Mouse (Mus musculus): Measurements from ENCODE around the gene Cstb.
"Not testable (repeated sequence)": the region's sequence is repeated elsewhere in the genome, so short reads cannot be mapped to it uniquely, and the experiment has no call there.

Gene Cstb

GRCm38 (mm10) chr10:78425181-78426041 lies at the start of gene Cstb:
Gene Cstb (plus strand): TSS chr10:78425669.
- DNase-seq (ENCODE audit: low spot score) = peak; percentile 81

- no peak for DNase-seq (ENCODE audit: low spot score)
Observed at GRCm38 (mm10) chr10:78378516-78378915, 47.0 kb upstream of the Cstb start.

DNA sequence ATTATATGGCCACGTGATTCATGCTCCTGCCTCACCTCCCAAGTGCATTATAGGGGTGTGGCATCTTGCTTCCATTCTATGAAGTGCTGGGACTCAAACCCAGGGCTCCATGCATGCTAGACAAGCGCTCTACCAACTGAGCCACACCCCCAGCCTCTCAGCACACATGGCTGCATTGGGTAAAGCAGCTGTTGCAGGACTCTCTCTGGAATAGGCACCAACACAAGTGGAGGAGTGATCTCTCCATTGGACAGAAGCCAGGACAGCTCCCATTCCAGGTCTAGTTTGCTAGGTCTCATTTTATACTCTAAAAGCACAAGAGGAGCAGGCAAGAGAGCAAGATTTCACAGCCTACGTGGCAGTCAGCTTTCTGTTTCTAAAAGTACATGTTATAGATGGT lies 41.9 kb upstream of the Cstb start:
- no peak for DNase-seq (ENCODE audit: low spot score)

DNA sequence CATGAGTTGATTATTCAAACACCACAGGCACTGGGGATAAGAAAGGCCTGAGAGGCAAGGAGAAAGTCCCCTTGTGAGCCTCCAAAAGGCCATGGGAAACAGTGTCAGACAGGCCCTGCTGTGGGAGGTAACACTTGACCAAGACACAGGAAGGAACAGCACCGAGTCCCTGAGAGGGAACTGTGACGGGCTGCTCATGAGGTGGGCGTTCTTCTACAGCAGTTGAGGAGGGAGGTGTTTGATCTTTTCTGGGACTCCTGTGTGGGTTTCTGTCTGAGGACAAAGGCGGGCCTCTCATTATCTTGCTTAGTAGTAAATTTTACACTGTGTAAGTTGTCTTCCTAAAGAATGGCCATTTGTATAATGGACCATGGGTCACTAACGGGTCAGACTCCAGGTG lies 39.9 kb upstream of the Cstb start:
- DNase-seq (ENCODE audit: low spot score) = no peak

DNA sequence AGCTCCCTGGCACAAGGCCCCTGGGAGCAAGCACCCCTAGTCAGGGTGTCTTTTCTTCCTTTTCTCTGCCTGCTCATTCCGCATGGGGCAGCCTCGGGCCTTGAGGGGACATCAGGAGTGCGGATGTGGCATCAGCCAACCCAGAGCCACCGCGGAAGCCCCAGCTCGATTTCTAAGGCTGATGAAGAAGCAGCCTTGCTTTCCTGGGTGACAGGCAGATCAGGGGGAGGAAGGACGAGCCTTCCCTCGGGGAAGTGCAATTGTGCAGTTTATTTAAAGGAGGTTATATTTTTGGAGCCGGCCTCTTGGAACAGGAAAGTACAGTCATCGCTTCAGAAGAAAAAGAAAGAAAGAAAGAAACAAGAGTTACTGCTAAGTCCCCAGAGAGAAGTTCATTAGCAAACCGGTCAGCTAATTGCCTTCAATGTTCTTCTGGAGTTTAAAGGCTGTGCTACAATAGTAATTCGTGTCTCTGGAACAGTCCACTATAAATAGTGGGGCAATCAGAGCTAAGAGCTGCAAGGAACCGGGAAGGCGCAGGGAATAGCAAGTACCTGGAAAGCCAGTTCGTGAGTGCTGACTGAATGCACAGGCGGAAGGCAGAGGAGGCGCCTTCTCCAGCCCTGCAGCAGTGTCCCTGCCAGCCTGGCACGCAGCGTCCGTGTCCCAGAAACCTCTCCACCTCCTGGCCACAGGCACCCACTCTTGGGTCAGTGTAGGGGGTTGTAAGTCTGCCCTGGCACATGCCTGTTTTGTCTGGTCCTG lies 37.1 kb upstream of the Cstb start:
- no peak for DNase-seq (ENCODE audit: low spot score)

GRCm38 (mm10) chr10:78390982-78391470 lies 34.4 kb upstream of the Cstb start:
- no peak for DNase-seq (ENCODE audit: low spot score)

- DNase-seq (ENCODE audit: low spot score) = peak; percentile 70
Observed at GRCm38 (mm10) chr10:78392072-78392471, 33.4 kb upstream of the Cstb start.

GRCm38 (mm10) chr10:78395377-78395776 lies 30.1 kb upstream of the Cstb start:
- DNase-seq (ENCODE audit: low spot score) = no peak

DNA sequence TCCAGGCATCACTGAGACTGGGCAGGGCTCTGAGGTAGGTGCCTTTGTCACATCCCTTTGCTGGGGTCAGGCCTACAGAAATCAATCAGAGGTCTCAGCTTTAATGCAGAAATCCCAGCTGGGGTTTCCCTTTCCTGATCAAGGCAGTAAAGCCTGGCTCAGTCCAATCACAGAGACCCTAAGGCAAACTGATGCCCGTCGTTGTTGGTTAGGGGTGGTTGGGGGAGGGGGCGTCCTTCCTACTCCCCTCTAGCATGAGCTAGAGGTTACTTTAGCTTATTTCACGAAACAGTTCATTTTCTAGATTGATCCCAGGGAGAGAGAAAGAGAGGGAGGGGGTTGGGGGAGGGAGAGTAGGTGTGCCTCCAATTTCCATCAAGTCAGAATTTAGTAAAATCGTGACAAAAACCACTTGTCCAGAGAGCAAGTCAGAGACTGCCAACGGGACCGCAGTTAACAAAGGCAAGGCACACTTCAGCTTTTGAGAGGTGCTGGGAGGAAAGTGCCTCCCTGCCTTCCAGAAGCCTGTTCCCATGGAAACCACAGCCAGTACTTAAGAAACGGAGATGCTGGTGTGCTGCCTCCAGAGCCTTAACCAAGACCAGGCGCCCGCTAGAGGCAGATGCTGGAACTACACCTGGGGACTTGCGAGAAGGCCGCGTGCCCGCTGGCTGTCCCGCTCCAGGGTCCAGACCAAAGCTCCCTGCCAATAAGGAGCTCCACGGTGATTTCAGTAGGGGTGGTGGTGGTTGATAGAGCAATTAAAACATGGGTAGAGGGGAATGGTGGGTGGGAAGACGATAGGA lies 29.4 kb upstream of the Cstb start:
- DNase-seq (ENCODE audit: low spot score) = peak; percentile 97

GRCm38 (mm10) chr10:78396625-78396885 lies 28.9 kb upstream of the Cstb start:
- no peak for DNase-seq (ENCODE audit: low spot score)

DNA sequence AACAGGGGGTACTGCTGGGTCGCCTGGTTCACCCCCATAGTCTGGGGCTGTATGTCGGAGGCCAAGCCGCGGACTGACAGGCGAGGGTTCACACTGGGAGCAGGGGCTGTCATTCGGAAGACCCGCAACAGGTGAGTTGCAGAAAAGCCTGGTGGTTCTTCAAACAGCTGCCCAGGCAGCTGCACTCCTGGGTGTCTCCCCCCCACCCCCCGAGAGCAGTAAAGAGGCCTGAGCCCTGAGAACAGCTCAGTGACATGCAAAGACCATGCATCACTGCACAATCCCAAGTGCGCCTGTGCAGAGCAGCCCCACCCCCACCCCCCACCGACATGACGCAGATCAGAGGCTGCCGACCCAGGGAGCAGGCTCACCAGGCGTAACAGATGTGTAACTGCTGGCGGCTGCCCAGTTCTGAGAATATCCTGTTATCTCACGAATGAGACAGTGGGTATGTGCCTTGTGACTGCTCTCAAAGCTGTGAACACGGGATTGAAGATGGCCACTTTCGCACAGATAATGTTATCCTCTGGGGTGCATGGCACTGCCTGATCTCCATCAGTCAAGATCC lies 26.3 kb upstream of the Cstb start:
- DNase-seq (ENCODE audit: low spot score) = no peak

GRCm38 (mm10) chr10:78401127-78401526 lies 24.3 kb upstream of the Cstb start:
- DNase-seq (ENCODE audit: low spot score) = no peak

DNA sequence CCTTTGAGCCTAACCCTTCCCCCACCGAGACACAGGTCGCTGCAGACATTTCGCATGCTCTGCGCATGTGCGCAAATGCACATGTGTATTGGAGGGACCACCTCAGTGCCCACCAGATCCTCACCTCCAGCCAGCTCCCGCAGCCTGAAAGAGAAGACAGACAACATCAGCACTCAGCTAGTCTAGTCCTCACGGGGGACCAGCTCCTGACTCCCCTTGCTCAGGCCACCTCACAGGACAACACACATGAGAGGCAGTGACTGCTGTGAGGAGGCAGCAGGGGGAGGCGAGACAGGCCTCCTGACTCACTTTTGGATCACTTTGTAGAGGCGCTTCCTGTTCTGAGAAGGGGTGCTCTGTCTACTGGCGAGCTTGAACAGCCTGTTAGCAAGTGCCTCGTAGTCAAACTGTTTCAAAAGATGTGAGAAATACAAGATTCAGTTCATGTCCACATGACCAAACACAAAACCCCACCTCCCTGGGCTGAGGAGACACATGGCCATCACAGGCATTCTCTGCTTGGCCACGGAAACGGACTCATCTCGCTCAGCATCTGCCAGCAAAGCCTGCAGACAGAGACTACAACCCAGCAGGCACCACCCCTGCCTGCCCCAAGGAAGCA lies 23.1 kb upstream of the Cstb start:
- no peak for DNase-seq (ENCODE audit: low spot score)

DNA sequence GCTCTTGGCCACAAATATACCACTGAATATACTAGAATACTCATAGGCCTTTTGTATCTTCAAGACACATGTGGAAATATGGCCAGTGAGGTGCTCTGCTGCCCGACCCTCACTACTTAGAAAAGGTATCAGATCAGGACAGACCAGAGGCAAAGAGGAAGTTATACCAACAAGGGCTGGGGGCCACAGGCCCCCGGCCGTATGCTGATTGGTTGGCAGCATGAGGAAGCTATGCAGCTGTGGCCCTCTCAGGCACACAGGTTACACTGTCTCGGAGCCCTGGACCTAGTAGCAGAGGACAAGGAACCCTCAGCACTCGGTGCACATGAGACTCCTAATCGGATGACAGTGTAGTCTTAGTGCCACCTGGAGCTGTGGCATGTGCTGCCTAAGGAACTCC lies 19.3 kb upstream of the Cstb start:
- DNase-seq (ENCODE audit: low spot score) = no peak

DNA sequence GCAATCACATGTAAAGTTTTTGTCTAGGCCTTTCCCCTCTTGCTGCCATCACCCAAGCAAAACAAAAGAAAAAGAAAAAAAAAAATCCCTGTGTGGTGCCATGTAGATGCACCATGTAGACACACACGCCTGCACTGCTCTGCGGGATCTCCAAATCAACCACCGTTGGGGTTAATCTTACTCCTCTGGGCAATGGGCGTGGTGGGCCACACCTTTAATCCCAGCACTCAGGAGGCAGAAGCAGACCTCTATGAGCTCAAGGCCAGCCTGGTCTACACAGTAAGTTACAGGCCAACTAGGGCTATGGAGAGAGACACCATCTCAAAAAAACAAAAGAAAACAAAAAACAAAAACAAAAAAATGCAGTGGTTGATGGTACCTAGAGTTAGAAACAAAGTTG lies 18.3 kb upstream of the Cstb start:
- DNase-seq (ENCODE audit: low spot score) = no peak

GRCm38 (mm10) chr10:78409035-78409788 lies 16.3 kb upstream of the Cstb start:
- DNase-seq (ENCODE audit: low spot score) = no peak

DNA sequence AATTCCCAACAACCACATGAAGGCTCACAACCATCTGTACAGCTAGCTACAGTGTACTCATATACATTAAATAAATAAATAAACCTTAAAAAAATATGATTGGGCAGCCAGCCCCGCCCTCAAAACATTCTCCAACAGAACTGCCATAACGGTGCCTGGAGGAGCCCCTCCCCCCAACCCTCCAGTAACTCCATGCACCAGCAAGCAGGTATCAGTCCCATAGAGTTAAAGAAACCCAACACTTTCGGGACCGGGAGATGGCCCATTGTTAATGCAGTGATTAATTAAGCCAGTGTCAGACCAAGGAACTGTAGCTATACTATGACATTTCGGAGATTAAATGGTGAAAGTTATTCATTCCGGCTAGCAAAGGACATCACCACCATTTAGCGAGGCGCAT lies 13.6 kb upstream of the Cstb start:
- DNase-seq (ENCODE audit: low spot score) = no peak

GRCm38 (mm10) chr10:78412319-78413151 lies 12.9 kb upstream of the Cstb start, which contains the start of gene Rrp1:
Gene Rrp1 (minus strand): TSS chr10:78413043.
- peak; percentile 97 for DNase-seq (ENCODE audit: low spot score)

DNA sequence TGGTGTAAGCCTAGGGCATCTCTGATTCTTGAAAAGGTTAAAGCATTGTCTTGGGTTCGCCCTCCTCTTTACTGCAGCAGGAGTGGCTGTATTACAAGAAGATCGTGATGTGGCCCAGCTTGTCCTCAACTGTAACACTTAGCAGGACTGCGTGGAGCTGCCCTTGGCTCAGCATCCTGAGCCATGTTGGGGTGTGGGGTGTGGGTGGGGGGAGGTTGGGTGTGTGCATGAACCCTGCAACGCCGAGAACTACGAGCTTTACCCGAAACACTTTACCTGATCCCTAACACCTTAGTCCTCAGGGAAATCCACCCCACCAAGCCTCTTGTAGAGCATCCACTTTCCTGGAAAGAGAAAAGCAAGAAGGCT lies 12.3 kb upstream of the Cstb start:
- DNase-seq (ENCODE audit: low spot score) = no peak

GRCm38 (mm10) chr10:78414936-78415335 lies 10.5 kb upstream of the Cstb start:
- DNase-seq (ENCODE audit: low spot score) = not testable (repeated sequence)

All from ovary, postnatal 14 days (tissue).